Mouse (Mus musculus): ENCODE data around the gene G6pdx.

- TF ChIP-seq POLR2A (IDR thresholded peaks at IDR 0.05; ENCODE audit: insufficient read length, low read depth) (peak; percentile 84), TCF12 (IDR thresholded peaks at IDR 0.05; ENCODE audit: insufficient read depth, poor library complexity, severe bottlenecking) (no peak), MAX (IDR thresholded peaks at IDR 0.05; ENCODE audit: low read depth) (no peak), E2F4 (IDR thresholded peaks at IDR 0.05; ENCODE audit: insufficient read depth) (no peak)
Observed at GRCm38 (mm10) chrX:74392535-74393443, 36.2 kb downstream of the G6pdx start, which contains the start of the genes Fam3a and Ikbkg.

Data from myocyte (in vitro differentiated cells).